Mouse (Mus musculus): Measurements from ENCODE around the gene Cacng3. TPM values are rescaled to one million over a fixed set of nuclear protein-coding genes. Genes with fewer than 3 reads are reported as not detected.

The Cacng3 gene
- polyA plus RNA-seq, 1 experiment from 2014 or later, result 34.6 TPM

DNA sequence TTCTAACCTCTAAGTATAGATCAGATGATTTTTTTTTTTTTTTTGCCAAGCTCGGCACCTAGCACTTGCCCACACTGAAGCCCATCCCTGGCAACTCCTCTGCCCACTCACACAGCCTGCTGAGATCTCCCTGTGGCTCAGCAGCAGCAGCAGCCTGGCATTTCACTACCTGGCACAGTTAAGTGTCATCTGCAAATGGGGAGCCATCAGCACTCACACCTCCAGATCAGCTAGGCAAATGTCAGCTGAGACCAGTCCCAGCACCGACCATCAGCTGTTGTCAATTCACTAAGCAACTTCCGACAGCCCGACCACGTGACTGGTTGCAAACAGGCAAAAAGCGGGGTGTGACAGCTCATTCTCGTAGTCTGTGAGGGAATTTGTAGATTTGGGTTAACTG, 109.3 kb downstream of the Cacng3 start:
- Histone ChIP-seq H3K27ac (replicated peaks) (no peak overlapping the region), H3K4me3 (replicated peaks) (no peak overlapping the region), H3K4me1 (no peaks in the 10 kb centered on the region), H3K27me3 (replicated peaks) (no peaks in the 10 kb centered on the region), H3K9me3 (replicated peaks) (no peaks in the 10 kb centered on the region), H3K36me3 (no peaks in the 10 kb centered on the region), H3K9ac (replicated peaks) (no peak overlapping the region), H3K4me2 (no peak overlapping the region)
- 85% methylated on average over 7 of the region's 7 CpGs for WGBS
- no peak for ATAC-seq (ENCODE audit: low FRiP score)

DNA sequence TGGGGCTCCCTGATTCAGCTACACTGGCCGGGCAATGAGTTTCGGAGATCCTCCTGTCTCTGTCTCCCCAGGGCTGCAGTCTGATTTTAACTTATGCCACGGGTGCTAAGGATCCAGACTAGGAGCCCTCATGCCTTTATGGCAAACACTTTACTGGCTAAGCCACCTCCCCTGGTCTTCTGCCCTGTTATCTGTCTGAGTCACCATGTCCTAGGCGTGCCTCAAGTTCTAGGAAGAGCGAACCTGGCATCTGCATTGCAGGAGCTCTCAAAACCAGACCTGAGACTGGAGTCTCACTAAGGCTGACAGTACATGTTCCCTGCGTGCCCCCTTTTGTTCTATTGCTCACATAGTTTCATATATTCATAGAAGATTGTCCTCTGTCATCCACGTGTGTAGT, 119.6 kb downstream of the Cacng3 start:
- no peaks in the 10 kb centered on the region for H3K9me3 ChIP-seq (replicated peaks)
- WGBS, result 91% methylated on average over 7 of the region's 7 CpGs
- no peak for ATAC-seq (ENCODE audit: low FRiP score)

DNA sequence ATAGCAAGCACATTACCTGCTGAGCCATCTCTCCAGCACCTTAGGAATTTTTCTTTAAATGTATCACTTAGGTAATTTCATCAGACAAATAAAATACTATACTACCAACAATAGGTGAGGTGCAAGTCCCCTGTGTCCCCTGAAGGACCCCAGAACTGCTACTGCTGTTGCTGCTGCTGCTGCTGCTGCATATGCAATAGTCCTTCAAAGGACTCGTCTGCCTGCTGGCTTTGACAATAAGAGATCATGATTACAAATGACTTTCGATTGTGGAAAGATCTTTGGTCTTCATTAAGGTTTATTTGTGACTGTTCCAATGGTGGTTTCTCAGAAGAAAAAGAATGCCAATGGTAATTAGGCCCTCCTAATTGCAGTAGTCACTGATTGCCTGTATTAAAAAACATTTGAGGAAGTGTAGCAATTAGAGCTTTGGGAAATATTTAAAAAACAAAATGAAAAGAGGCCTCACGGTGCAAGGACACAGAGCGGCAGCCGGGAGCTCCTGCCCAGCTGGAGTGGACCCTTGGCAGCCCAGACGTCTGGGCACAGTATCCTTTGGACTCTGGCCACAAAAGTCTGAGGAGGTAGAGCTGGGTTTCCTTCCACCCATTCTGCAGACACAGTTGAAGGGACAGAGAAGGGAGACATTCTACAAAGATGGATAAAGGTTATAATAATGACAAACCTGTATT, 123.5 kb downstream of the Cacng3 start:
- no peak overlapping the region for H3K27ac ChIP-seq (replicated peaks)
- H3K4me3 ChIP-seq (replicated peaks), result no peak overlapping the region
- ATAC-seq (ENCODE audit: low FRiP score), result no peak
- H3K4me1 ChIP-seq, result no peaks in the 10 kb centered on the region
- no peaks in the 10 kb centered on the region for H3K27me3 ChIP-seq (replicated peaks)
- H3K36me3 ChIP-seq, result no peaks in the 10 kb centered on the region
- no peak overlapping the region for H3K4me2 ChIP-seq
- no peaks in the 10 kb centered on the region for H3K9me3 ChIP-seq (replicated peaks)
- H3K9ac ChIP-seq (replicated peaks), result no peak overlapping the region
- WGBS, result 22% methylated on average over 6 of the region's 6 CpGs

More for the DNA sequence above, 119.6 kb downstream of the Cacng3 start:
- Histone ChIP-seq H3K36me3 (no peaks in the 10 kb centered on the region), H3K4me3 (replicated peaks) (no peak overlapping the region), H3K4me1 (no peaks in the 10 kb centered on the region), H3K4me2 (no peak overlapping the region), H3K9ac (replicated peaks) (no peak overlapping the region), H3K27me3 (replicated peaks) (no peaks in the 10 kb centered on the region), H3K27ac (replicated peaks) (no peak overlapping the region)

DNA sequence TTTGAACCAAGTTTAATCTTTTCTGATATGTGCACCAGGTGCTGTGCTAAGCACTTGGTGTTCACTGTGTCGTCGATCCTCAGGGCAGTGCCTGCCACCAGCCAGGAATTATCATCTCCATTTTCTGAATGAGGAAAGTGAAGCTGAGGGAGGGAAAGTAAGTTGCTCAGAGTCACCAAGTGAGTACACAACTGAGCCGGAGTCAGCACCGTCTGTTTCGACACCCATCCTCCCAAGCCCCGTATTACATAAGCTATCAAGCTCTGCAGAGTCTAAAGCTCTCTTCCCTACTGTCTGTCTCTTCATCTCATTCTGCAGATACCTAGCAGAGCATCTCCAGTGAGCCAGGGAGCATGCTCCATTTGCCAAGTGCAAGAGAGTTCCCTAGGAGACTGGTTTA, 124.8 kb downstream of the Cacng3 start:
- H3K4me1 ChIP-seq, result no peaks in the 10 kb centered on the region
- H3K27me3 ChIP-seq (replicated peaks), result no peaks in the 10 kb centered on the region
- no peaks in the 10 kb centered on the region for H3K36me3 ChIP-seq
- no peaks in the 10 kb centered on the region for H3K9me3 ChIP-seq (replicated peaks)
- no peak overlapping the region for H3K4me3 ChIP-seq (replicated peaks)
- no peak for ATAC-seq (ENCODE audit: low FRiP score)
- H3K9ac ChIP-seq (replicated peaks), result no peak overlapping the region
- 90% methylated on average over 6 of the region's 6 CpGs for WGBS
- H3K4me2 ChIP-seq, result no peak overlapping the region
- no peak overlapping the region for H3K27ac ChIP-seq (replicated peaks)

DNA sequence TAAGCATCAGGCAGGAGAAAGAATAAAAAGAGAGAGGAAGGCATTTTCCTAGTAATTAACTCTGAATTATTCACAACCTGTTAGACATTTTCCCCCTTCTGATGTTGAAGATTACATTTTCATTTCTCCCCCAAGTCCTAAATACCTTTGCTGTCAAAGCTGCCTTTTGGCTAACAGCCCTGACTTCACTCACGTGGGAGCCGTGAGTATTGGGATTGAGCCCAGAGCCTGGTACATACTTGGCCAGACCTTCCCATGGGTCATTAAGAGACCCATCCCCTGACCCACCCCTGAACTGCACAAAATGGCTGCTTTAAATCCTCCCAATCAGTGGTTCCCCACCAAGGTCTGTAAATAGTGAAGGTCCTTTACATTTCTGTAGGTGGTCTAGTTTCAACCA, 130.5 kb downstream of the Cacng3 start:
- Histone ChIP-seq H3K27ac (replicated peaks) (no peak overlapping the region), H3K9ac (replicated peaks) (no peak overlapping the region), H3K4me1 (peaks cover 10% of the 10 kb centered on the region), H3K4me3 (replicated peaks) (no peak overlapping the region), H3K9me3 (replicated peaks) (no peaks in the 10 kb centered on the region), H3K36me3 (no peaks in the 10 kb centered on the region), H3K4me2 (no peak overlapping the region), H3K27me3 (replicated peaks) (no peaks in the 10 kb centered on the region)
- WGBS, result 57% methylated on average over 2 of the region's 2 CpGs
- ATAC-seq (ENCODE audit: low FRiP score), result no peak

DNA sequence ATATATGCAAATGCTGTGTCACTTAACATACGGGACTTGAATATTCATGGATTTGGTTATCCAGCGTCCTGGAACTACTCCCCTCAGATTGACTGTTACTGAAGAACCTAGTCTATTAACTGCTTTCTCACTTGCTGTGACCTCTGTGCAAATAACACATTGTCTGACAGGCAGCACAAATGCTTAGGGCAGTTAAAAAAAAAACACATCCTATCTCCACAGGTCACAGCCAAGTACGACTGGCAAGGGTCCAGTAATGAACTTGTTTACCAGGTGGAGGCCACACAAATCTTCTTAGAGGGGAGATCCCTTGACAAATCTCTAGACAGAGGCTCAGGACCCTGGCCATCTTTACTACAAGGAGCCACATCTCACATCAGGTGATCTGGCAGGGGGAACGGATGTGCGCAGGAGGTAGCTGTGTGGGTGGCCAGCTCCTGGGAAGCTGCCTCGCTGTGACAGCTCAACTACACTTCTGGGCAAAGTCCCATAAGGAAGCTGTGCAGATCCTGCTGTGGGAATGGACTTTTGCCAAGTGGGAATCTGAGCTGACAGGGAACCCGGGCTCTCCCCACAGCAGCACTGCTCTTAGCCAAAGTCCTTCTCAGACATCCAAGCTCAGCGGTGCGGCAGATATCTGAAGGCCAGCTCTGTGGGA, 133.7 kb downstream of the Cacng3 start:
- 61% methylated on average over 9 of the region's 9 CpGs for WGBS
- Histone ChIP-seq H3K4me3 (replicated peaks) (no peak overlapping the region), H3K27ac (replicated peaks) (no peak overlapping the region), H3K9ac (replicated peaks) (no peak overlapping the region), H3K4me2 (no peak overlapping the region), H3K27me3 (replicated peaks) (0 out of 2 replicates have a peak, but pooled peaks cover 3% of the 10 kb centered on the region), H3K4me1 (peaks cover 10% of the 10 kb centered on the region), H3K36me3 (no peaks in the 10 kb centered on the region), H3K9me3 (replicated peaks) (no peaks in the 10 kb centered on the region)
- ATAC-seq (ENCODE audit: low FRiP score), result no peak

DNA sequence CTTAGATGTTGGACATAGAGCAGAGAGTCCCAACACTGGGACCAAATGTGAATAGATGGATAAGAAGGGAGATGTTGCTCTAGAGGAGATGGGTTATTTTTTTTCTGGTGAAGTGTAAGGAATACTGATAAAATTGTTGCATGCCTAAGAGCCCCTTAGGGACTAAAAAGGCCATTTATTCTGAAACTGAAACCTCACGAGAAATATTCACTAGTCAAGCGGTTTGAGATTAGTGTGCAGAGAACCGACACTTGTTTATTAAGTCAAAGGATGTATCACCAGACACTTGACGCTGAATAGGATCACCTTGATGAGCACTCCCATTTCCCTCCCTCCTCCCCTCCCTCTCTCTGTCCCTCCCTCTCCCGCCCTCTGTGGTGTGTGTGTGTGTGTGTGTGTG, 136.2 kb downstream of the Cacng3 start:
- ATAC-seq (ENCODE audit: low FRiP score), result no peak
- H3K36me3 ChIP-seq, result no peaks in the 10 kb centered on the region
- H3K4me3 ChIP-seq (replicated peaks), result no peak overlapping the region
- H3K27ac ChIP-seq (replicated peaks), result no peak overlapping the region
- no peaks in the 10 kb centered on the region for H3K9me3 ChIP-seq (replicated peaks)
- 0 out of 2 replicates have a peak, but pooled peaks cover 4% of the 10 kb centered on the region for H3K4me1 ChIP-seq
- WGBS, result 80% methylated on average over 5 of the region's 5 CpGs
- no peak overlapping the region for H3K9ac ChIP-seq (replicated peaks)
- H3K27me3 ChIP-seq (replicated peaks), result 0 out of 2 replicates have a peak, but pooled peaks cover 3% of the 10 kb centered on the region
- H3K4me2 ChIP-seq, result no peak overlapping the region

DNA sequence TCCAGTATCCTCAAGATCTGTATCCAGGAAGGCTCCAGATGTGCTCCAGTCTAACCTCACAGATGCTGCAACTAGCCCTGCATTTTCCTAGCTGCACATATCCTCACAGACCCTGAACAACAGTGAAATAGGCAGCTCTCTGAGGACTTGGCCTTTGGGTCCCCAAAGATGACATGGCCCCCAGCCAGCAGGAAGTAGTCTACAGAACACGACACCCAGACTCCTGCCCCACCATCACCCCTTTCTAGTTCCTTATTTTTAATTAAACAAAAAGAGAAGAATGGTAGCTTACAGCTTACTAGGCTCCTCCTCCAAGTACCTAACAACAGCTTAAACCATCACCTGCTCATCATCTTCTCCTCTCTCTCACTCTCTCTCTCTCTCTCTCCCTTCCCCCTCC, 143.4 kb downstream of the Cacng3 start:
- Histone ChIP-seq H3K4me1 (no peaks in the 10 kb centered on the region), H3K4me2 (no peak overlapping the region), H3K4me3 (replicated peaks) (no peak overlapping the region), H3K27me3 (replicated peaks) (no peaks in the 10 kb centered on the region), H3K36me3 (no peaks in the 10 kb centered on the region), H3K9ac (replicated peaks) (no peak overlapping the region), H3K27ac (replicated peaks) (no peak overlapping the region), H3K9me3 (replicated peaks) (no peaks in the 10 kb centered on the region)
- ATAC-seq (ENCODE audit: low FRiP score), result no peak
- WGBS, result 64% methylated on average over 1 of the region's 1 CpGs

DNA sequence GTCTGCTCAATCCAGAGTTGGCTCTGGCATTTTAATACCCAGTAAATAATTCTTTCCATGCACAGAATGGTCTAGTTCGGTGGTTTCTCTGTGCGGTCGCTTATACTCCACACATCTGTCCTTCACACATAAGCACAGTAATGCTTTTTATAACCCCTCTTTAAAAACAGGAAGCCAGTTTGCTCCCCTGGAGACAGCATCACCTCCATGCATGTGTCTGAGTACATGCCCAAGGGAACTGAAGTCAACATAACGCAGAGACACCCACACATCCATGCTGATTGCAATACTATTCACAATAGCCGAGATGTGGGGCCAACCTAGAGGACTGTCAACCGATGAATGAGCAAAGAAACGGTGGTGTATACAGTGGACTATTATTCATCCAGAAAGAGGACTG, 147.3 kb downstream of the Cacng3 start:
- Histone ChIP-seq H3K27me3 (replicated peaks) (no peaks in the 10 kb centered on the region), H3K4me3 (replicated peaks) (no peak overlapping the region), H3K4me1 (no peaks in the 10 kb centered on the region), H3K36me3 (no peaks in the 10 kb centered on the region), H3K9me3 (replicated peaks) (no peaks in the 10 kb centered on the region), H3K9ac (replicated peaks) (no peak overlapping the region), H3K4me2 (no peak overlapping the region), H3K27ac (replicated peaks) (no peak overlapping the region)
- no peak for ATAC-seq (ENCODE audit: low FRiP score)
- 88% methylated on average over 7 of the region's 7 CpGs for WGBS
